Mouse (Mus musculus): ENCODE measurements around the gene Zfp14.

Gene Zfp14

DNA sequence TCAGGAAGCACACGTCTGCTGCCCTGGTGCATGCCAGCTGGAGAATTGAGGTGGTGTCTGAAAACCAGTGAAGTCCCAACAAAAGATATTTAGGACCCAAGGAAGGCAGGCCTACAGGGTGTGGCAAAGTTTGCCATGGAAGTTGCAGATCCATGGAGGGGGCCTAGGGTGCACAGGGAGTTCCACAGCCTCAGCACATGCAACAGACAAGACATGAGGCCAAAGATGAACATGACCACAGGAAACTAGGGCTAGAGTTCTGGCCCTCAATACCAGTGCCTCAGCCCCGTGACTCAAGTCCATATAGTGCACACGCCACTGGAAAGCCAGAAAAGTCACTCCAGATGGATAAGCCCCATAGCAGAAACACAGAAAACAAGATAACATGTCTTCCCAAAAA, 22.6 kb downstream of the Zfp14 start:
- no peak for DNase-seq (ENCODE audit: low spot score)

DNA sequence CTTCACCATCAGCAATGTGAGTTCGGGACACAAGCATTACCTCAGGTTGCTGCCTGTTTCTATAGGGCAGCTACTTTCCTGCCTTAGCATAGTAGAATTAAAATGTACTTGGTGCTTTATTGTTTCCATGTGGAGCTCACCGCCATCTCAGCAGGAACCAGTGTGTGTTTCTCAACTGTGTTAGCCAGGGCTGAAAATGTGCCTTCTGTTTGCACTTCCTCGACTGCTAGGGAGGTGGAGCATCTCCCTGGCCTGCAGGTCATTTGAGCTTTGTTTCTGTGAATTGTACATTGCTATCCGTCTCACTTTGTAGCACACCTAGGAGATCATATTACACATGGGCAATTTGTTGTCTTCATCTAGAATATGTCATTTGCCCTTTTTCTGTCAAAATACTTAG, 23.8 kb downstream of the Zfp14 start:
- DNase-seq (ENCODE audit: low spot score): no peak

DNA sequence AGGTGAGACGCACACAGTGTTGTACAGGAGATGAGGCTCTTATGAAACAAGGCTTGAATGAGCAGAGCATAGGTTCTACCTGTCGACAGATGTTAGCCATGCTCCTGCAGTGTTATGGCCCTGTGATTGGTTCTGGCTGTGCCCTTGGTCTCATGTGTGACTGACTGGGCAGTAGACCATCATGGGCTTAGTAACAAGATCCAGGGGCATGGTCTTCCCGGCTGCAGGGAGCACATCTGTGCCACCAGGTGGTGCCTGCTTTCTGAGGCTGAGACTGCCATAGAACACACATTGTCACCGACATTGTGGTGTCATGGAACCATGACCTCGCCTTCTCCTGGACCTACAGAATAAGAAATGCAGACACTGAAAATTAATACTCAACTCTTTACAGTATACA, 25.8 kb downstream of the Zfp14 start:
- DNase-seq (ENCODE audit: low spot score): no peak

DNA sequence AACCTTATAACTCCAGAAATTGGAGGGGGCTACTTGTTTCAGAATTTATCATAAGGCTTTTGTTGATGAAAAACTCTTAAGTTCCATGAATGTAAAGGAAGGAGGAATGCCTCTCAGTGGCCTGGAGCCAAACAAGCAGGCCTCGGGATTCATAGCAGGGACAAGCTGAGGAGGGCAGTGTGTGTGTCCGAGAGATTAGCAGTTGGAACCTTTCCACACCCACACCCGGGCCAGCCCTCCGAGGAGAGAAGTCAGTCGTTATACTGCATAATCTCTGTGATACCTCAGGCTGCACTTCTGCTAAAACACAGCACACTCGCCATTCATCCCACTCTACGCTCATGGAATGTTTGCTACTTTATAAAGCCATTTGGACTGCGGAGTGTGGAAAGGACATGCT, 27.4 kb downstream of the Zfp14 start:
- DNase-seq (ENCODE audit: low spot score): no peak

DNA sequence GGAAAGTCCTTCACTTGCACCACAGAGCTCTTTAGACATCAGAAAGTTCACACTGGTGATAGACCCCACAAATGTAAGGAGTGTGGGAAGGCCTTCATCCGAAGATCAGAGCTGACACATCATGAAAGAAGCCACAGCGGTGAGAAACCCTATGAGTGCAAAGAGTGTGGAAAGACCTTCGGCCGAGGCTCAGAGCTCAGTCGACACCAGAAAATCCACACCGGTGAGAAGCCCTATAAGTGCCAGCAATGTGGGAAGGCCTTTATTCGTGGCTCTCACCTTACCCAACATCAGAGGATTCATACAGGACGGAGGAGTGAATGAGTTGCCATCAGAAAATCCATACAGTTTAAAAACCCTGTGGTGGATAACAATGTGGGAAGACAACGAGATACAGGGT, 27.9 kb downstream of the Zfp14 start:
- DNase-seq (ENCODE audit: low spot score): no peak

DNA sequence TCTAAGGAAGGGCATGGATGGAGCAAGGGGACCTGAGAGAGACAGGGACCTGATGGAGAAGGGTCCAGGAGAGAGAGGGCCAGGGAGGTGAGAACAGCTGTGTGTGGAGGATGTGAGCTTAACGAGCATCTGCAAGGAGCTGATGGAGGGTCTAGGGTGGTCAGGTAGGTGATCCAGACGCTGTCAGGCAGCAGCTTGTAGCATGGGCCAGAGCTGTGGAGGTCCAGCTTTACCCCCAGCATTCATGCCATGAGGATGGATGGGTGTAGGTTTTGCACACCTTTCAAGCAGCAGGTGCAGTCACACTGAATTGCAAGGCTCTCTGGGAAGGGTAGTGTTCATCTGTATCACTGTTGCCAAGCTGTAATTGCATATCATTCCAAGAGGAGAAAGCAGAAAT, 31.6 kb downstream of the Zfp14 start:
- DNase-seq (ENCODE audit: low spot score): no peak

DNA sequence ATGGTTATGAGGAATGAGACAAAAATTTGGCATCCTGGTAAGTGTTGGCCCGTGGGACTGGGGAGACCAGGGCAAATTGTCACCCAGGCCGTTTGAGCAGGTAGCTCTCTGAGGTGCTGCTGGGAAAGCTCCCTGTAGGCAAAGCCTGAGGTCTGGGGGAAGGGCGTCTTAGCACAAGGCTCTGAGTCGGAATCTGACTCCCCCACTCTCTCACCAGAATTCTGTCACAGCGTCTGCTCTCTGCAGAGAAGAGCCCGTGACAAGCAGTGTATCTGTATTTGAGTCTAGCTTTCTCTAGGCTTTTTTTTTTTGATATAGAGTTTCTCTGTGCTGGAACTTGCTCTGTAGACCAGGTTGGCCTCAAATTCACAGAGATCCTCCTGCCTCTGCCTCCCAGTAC, 34.0 kb downstream of the Zfp14 start:
- no peak for DNase-seq (ENCODE audit: low spot score)

DNA sequence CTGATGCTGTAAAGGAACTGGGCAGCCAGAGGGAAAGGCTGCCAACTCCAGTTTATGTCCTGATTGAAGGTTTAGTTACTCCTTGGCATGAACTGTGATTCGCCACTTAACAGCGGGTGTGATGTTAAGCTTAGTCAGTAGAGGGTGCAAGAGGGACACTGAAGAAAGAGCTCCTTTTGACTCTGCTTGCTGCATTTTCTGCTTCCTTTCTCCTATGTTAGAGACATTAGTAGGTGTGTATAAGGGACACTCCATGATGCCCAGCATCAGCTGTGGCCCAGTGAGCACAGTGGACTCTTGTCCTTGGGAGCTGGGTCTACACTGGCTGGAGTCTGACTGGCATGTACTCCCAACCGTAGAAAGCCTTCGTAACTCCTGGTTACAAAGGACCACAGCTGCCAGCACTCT, 38.2 kb downstream of the Zfp14 start:
- DNase-seq (ENCODE audit: low spot score): peak; percentile 23

DNA sequence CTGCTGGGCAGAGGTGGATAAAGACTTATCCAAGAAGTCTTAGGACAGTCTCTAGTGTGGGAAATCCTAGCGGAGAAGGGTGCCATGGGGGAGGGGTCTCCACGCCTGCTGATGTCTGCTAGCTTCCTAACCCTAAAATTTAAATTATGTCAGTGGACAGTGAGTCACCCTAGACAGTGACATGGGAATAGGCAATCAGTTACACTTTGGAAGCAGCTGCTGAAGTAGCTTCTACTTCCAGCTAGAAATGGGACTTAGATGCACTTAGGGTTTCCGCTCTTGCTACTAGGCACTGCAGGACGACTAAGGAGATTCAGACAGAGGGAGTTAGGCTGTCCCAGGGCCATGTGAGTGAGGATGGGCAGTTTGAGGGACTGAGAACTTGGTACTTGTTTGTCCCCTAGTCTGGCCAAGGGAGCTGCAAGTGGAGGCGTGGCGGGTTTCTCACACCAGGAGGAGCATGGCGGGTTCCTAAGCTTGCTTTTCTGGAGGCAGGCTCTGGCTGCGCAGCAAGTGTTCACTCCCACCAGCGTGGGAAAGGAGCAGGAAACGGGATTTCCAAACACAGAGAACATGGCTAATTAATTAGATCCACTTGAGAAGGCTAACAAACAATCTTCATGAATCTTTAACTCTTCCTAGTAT, 40.5 kb downstream of the Zfp14 start:
- no peak for DNase-seq (ENCODE audit: low spot score)

DNA sequence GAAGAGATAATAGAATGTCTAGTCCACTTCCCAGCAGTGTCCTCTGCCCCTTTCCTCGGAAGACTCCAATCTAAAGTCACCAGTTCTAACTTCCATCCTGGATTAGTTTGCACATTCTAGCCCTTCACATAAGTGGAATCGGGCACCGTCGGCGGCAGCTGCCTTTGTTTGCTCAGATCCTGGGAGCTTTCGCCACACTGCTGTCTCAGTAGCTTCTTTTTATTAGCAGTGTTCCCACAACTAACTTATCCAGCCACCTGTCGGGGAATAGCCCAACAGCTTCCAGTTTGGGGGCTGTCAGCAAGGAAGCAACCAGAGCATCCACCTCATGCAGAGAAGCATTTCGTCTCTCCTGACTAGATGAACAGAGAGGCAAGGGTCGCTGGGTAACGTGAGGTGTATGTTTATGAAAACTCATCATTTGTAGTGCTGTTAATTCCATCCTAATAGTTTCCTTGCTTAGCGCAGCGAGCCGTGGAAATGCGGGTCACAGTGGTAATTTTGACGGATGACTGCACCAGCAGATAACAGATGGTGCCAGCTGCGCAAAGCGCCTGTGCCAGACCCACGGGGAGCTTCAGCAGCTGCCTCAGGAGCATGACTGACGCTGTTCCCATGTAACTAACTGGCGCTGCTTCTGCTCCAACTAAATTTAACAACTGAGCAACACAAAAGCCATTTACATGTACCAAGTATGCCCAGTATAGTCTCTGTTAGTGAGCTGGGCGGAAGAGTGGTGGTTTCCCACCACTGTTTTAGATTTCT, 41.7 kb downstream of the Zfp14 start:
- DNase-seq (ENCODE audit: low spot score): no peak

DNA sequence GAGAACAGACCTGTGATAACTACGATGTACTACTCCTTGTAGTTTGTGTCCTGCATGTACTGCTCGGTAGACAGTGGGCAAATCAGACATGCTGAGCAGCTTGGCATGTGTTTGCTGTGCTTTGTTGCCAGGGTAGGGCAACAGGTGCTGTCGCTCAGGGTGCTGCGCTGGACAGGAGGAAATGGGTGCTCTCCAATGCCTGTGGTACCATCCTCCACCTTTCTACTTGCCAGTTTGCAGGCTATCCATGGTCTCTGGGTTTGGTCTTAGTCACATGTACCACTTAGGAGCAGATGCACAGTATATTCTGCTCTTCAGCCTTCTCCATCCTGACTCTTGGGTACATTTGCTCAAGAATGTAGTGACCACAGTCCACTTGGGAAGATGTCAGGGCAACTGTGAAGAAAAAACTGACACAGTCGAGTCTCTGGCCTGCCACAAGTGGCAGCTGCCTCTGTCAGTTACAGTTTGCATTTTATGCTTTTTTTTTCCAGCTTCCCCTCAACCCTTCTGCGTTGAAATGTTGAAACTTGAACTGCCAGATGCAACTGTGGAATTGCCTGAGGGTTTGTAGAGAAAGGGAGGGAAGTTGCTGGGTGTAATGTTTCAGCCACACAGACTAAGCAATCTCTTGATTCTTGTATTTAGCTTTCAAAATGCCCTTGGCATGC, 43.0 kb downstream of the Zfp14 start:
- DNase-seq (ENCODE audit: low spot score): no peak

DNA sequence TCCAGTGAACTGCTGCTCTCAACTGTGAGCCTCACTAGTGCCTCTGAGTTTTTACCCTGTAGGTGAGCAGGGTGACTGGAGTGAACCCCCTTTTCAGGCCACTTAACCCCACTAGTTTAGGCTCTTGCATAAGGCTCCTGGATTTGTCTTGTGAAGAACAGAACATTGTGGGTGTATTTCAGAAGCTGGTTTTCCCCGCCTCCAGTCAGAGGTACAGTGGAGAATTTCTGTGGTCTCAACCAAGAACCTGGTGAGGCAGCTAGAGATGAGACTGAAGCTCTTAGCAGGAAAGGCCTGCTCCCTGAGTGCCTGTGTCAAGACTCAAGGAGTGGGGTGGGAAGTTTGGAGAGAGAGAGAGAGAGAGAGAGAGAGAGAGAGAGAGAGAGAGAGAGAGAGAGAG, 43.6 kb downstream of the Zfp14 start:
- DNase-seq (ENCODE audit: low spot score): no peak

DNA sequence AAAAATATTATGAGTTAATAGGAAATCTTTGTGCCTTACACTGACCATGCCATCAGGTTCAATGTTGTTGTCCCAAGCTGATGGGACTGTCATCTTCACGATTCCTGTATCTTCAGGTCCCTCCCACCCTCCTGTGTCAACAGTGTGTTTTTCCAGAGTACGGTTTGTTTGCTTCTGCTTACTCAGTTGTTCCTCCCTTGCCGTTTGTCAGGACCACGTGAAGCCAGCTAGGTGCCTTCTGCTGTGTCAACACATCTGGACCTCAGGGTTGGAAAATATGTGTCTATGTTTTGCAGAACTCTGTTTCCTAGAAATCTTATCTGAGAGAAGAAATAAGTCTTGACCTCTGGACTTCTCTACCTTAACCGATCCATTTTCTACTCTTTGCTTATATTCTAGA, 50.6 kb downstream of the Zfp14 start:
- no peak for DNase-seq (ENCODE audit: low spot score)

DNA sequence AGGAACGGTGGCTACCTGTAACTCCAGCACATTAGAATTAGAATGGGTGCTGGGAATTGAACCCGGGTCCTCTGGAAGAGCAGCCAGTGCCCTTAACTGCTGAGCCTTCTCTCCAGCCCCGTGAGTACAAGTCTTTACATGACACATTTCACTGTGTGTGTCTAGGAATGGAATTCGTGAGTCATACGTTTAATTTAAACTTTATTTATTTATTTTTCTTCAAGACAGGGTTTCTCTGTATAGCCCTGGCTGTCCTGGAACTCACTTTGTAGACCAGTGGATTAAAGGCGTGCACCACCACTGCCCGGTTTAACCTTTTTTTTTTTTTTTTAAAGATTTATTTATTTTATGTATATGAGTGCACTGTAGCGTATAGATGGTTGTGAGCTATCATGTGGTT, 56.0 kb downstream of the Zfp14 start:
- no peak for DNase-seq (ENCODE audit: low spot score)

DNA sequence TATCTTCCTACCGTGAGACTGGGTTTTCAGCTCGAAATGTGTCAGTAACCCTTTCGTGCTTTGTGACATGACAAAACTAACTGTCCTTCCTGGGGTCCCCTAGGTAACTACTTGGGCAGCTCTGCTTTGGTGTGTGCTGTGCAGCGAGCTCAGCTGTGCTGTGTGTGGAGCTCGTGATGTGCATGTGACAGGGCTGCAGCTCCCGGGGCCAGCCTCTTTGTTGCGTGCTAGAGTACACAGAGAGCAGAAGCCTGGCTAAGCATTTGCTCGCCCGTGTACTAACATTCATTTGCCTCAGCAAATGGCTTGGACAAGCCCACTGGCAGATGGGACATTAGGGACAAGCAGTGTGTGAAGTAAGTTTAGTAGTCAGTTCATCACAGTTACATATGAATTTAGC, 57.8 kb downstream of the Zfp14 start:
- no peak for DNase-seq (ENCODE audit: low spot score)

DNA sequence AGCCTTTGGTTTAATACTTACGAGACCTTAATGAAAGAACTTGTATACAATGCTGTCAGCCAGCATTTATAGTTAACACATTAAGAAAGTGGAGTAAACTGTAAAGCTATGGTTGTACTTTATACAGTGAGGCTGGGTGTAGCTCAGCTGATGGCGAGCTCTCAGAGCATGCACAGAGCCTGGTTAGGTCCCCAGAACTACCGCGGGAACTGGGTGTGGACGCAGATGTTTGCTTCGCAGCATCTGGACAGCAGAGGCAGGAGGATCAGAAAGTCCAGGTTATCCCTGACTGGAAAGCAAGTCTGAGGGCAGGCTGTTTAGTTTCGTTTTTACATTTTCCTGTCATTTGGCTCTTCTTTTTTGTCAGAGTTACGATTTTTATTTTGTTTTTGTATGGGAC, 58.5 kb downstream of the Zfp14 start:
- no peak for DNase-seq (ENCODE audit: low spot score)

DNA sequence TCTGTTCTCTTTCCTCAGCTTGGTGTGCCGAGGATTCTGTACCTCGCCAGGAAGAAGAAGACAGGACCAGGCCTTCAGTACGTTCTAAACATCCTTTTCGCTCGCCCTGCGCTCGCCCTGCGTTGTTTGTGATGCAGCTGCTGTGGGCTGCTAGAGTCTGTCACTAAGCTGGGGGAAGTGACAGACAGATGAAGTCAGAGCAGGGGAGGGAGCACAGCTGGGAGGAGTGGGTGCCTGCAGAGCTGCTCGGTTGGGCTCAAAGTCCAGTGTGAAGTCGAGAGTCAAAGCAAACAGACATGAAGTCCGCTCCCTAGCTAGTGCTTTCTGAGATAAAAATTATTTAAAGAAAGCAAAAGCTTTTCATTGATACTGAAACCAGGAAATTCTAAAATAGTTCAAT, 62.1 kb downstream of the Zfp14 start:
- no peak for DNase-seq (ENCODE audit: low spot score)

DNA sequence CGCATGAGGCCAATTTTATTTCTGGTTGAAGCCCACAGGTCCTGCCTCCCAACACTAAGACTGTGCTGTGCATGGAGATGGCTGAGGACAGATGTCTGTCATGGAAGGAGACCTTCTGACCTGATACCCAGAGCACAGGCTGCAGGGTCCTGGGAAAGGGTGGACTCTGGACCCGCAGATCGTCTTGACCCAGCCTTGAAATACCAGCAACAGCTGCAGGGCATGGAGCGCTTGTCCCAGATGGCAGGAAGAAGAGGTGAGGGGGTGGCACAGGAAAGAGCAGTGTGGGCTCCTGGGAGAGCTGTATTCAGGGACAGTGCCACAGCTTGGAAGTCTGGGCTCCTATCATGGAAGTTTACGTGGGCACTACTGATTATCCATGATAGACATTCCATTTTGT, 63.6 kb downstream of the Zfp14 start:
- no peak for DNase-seq (ENCODE audit: low spot score)
